Mouse (Mus musculus) heart, embryonic 16.5 days (tissue): Measurements from ENCODE around the gene Slc13a3. TPM values are rescaled to one million over a fixed set of nuclear protein-coding genes. Genes with fewer than 3 reads are reported as not detected.
A peak's percentile ranks its signal among the peaks of the same experiment; 100 is the strongest.

Experiments used
- ATAC-seq: fragments of 200-750 bp; cut with Nextera tagmentation; replicated peaks from 2 replicates; pipeline ENCODE4 v1.8.0; 2017; ENCODE audit warnings: moderate number of reproducible peaks; ENCODE audit not compliant: insufficient read depth, low FRiP score; ENCODE audit errors: extremely low read depth
- H3K27ac ChIP-seq: fragments of 300-500 bp; sonication (generic); 2 replicates; pipeline ENCODE4 v1.5.1; 2014; ENCODE audit warnings: mild to moderate bottlenecking, low read length, control low read depth, moderate library complexity
- H3K27me3 ChIP-seq: fragments of 300-500 bp; sonication (generic); 2 replicates; pipeline ENCODE4 v1.6.1; 2014; ENCODE audit warnings: low read length, mixed read lengths; ENCODE audit not compliant: control insufficient read depth, insufficient read depth
- H3K36me3 ChIP-seq: fragments of 300-500 bp; sonication (generic); 2 replicates; pipeline ENCODE4 v1.6.1; 2014; ENCODE audit not compliant: control insufficient read depth, insufficient read depth
- H3K4me1 ChIP-seq: fragments of 300-500 bp; sonication (generic); 2 replicates; pipeline ENCODE4 v1.6.1; 2014; ENCODE audit warnings: low read length, mixed read lengths; ENCODE audit not compliant: control insufficient read depth, insufficient read depth
- H3K4me2 ChIP-seq: fragments of 300-500 bp; sonication (generic); 2 replicates; pipeline ENCODE4 v1.6.1; 2014; ENCODE audit warnings: low read depth, mild to moderate bottlenecking, control low read depth, low read length
- H3K4me3 ChIP-seq: fragments of 300-500 bp; sonication (generic); 2 replicates; pipeline ENCODE4 v1.5.1; 2014; ENCODE audit warnings: mild to moderate bottlenecking, control low read depth, low read length
- H3K9ac ChIP-seq: fragments of 300-500 bp; sonication (generic); 2 replicates; pipeline ENCODE4 v1.6.1; 2014; ENCODE audit warnings: low read length, control low read depth
- H3K9me3 ChIP-seq: fragments of 300-500 bp; sonication (generic); replicated peaks from 2 replicates; pipeline ENCODE4 v1.6.1; 2016; ENCODE audit warnings: low read length; ENCODE audit not compliant: control insufficient read depth
- WGBS: fragments of 180-500 bp; shearing (Covaris S2); extraction: QIAGEN DNeasy Blood & Tissue Kit; methylation state at CpG from one replicate; pipeline ENCODE4 v1.1.7; 2014; 5-methylcytosine and 5-hydroxymethylcytosine counted together
- polyA plus RNA-seq: library from polyadenylated mRNA; unstranded; fragments of >200 nt; fragmentation: Nextera tagmentation; extraction: Ambion mirVana; gene quantifications from 2 replicates; pipeline ENCODE4 v1.2.1, GENCODE M21; 2015

Gene Slc13a3
- polyA plus RNA-seq, 1 experiment from 2014 or later: 0.25 TPM

GRCm38 (mm10) chr2:165389299-165389952 lies 83.6 kb downstream of the Slc13a3 start:
- Histone ChIP-seq H3K9ac (no peak overlapping the region), H3K27ac (no peak overlapping the region), H3K4me2 (no peak overlapping the region), H3K27me3 (no peaks in the 10 kb centered on the region), H3K4me1 (peaks cover 15% of the 10 kb centered on the region), H3K9me3 (no peaks in the 10 kb centered on the region), H3K36me3 (peaks cover 13% of the 10 kb centered on the region), H3K4me3 (no peak overlapping the region)
- WGBS: 67% methylated on average over 6 of the region's 6 CpGs
- no peak for ATAC-seq

GRCm38 (mm10) chr2:165387844-165388495 lies 85.1 kb downstream of the Slc13a3 start, which contains the start of gene Zfp334:
Gene Zfp334, minus strand, starts transcription at chr2:165388259.
- Histone ChIP-seq H3K9ac (peak within 1 kb of the TSS; percentile 87), H3K9me3 (no peaks in the 10 kb centered on the region), H3K4me2 (peak within 1 kb of the TSS; percentile 72), H3K27me3 (no peaks in the 10 kb centered on the region), H3K36me3 (peaks cover 24% of the 10 kb centered on the region), H3K4me3 (peak within 1 kb of the TSS; percentile 62), H3K27ac (peak within 1 kb of the TSS; percentile 63), H3K4me1 (peaks cover 15% of the 10 kb centered on the region)
- under 1% methylated on average over 40 of the region's 40 CpGs for WGBS
- peak; percentile 95 for ATAC-seq

GRCm38 (mm10) chr2:165387370-165387769 lies 85.7 kb downstream of the Slc13a3 start:
- Histone ChIP-seq H3K4me1 (peaks cover 15% of the 10 kb centered on the region), H3K9me3 (no peaks in the 10 kb centered on the region), H3K27me3 (no peaks in the 10 kb centered on the region), H3K4me3 (peak overlapping the region; percentile 62), H3K4me2 (peak overlapping the region; percentile 72), H3K27ac (peak overlapping the region; percentile 63), H3K36me3 (peaks cover 30% of the 10 kb centered on the region), H3K9ac (peak overlapping the region; percentile 87)
- 21% methylated on average over 4 of the region's 4 CpGs for WGBS
- no peak for ATAC-seq

GRCm38 (mm10) chr2:165380050-165380449 lies 93.0 kb downstream of the Slc13a3 start:
- Histone ChIP-seq H3K27me3 (no peaks in the 10 kb centered on the region), H3K36me3 (peaks cover 74% of the 10 kb centered on the region), H3K4me2 (no peak overlapping the region), H3K27ac (no peak overlapping the region), H3K9ac (no peak overlapping the region), H3K9me3 (peaks cover 29% of the 10 kb centered on the region), H3K4me1 (no peaks in the 10 kb centered on the region), H3K4me3 (no peak overlapping the region)
- WGBS: 96% methylated on average over 25 of the region's 25 CpGs
- no peak for ATAC-seq

GRCm38 (mm10) chr2:165376001-165376400 lies 97.0 kb downstream of the Slc13a3 start:
- Histone ChIP-seq H3K9me3 (peaks cover 21% of the 10 kb centered on the region), H3K4me2 (no peak overlapping the region), H3K36me3 (peaks cover 39% of the 10 kb centered on the region), H3K9ac (no peak overlapping the region), H3K27me3 (no peaks in the 10 kb centered on the region), H3K27ac (no peak overlapping the region), H3K4me1 (no peaks in the 10 kb centered on the region), H3K4me3 (no peak overlapping the region)
- no peak for ATAC-seq
- WGBS: 34% methylated on average over 4 of the region's 4 CpGs

GRCm38 (mm10) chr2:165375478-165375877 lies 97.6 kb downstream of the Slc13a3 start:
- Histone ChIP-seq H3K4me2 (no peak overlapping the region), H3K27me3 (no peaks in the 10 kb centered on the region), H3K9me3 (peaks cover 16% of the 10 kb centered on the region), H3K36me3 (peaks cover 34% of the 10 kb centered on the region), H3K27ac (no peak overlapping the region), H3K4me3 (no peak overlapping the region), H3K9ac (no peak overlapping the region), H3K4me1 (no peaks in the 10 kb centered on the region)
- ATAC-seq: no peak
- 78% methylated on average over 5 of the region's 5 CpGs for WGBS

GRCm38 (mm10) chr2:165371066-165371465 lies 102.0 kb downstream of the Slc13a3 start:
- Histone ChIP-seq H3K36me3 (no peaks in the 10 kb centered on the region), H3K9ac (no peak overlapping the region), H3K9me3 (0 out of 2 replicates have a peak, but pooled peaks cover 3% of the 10 kb centered on the region), H3K4me2 (no peak overlapping the region), H3K4me1 (peaks cover 9% of the 10 kb centered on the region; the same call in 1 of the 2 replicates), H3K27ac (no peak overlapping the region), H3K4me3 (no peak overlapping the region), H3K27me3 (peaks cover 22% of the 10 kb centered on the region)
- ATAC-seq: no peak
- 20% methylated on average over 3 of the region's 3 CpGs for WGBS

GRCm38 (mm10) chr2:165370348-165370747 lies 102.7 kb downstream of the Slc13a3 start:
- Histone ChIP-seq H3K36me3 (no peaks in the 10 kb centered on the region), H3K4me1 (peaks cover 9% of the 10 kb centered on the region; the same call in 1 of the 2 replicates), H3K27ac (no peak overlapping the region), H3K4me3 (no peak overlapping the region), H3K27me3 (peaks cover 26% of the 10 kb centered on the region), H3K9me3 (0 out of 2 replicates have a peak, but pooled peaks cover 3% of the 10 kb centered on the region), H3K9ac (no peak overlapping the region), H3K4me2 (no peak overlapping the region)
- ATAC-seq: no peak
- 69% methylated on average over 3 of the region's 3 CpGs for WGBS

GRCm38 (mm10) chr2:165368496-165368895 lies 104.5 kb downstream of the Slc13a3 start, which contains the start of gene Zfp663:
Gene Zfp663, minus strand, starts transcription at chr2:165368729.
- Histone ChIP-seq H3K4me3 (peak within 1 kb of the TSS; percentile 5), H3K4me1 (peaks cover 9% of the 10 kb centered on the region; the same call in 1 of the 2 replicates), H3K36me3 (no peaks in the 10 kb centered on the region), H3K9ac (no peak within 1 kb of the TSS), H3K27ac (no peak within 1 kb of the TSS), H3K4me2 (peak within 1 kb of the TSS; percentile 25), H3K9me3 (no peaks in the 10 kb centered on the region), H3K27me3 (peaks cover 29% of the 10 kb centered on the region)
- ATAC-seq: no peak
- 2% methylated on average over 27 of the region's 27 CpGs for WGBS
